Mouse (Mus musculus) spleen, adult 2 months (tissue): ENCODE measurements around the gene Stard8.

Experiments
- CTCF ChIP-seq: fragments of 200-500 bp; IDR thresholded peaks from 2 replicates; pipeline ENCODE4 v1.5.1; 2011; ENCODE audit warnings: mild to moderate bottlenecking, inconsistent platforms; ENCODE audit not compliant: insufficient read depth, insufficient read length, insufficient replicate concordance; ENCODE audit errors: extremely low read depth
- POLR2A ChIP-seq: fragments of 200-500 bp; IDR thresholded peaks from 2 replicates; pipeline ENCODE4 v1.6.1; 2011; ENCODE audit warnings: low read depth, low read length, inconsistent platforms

DNA sequence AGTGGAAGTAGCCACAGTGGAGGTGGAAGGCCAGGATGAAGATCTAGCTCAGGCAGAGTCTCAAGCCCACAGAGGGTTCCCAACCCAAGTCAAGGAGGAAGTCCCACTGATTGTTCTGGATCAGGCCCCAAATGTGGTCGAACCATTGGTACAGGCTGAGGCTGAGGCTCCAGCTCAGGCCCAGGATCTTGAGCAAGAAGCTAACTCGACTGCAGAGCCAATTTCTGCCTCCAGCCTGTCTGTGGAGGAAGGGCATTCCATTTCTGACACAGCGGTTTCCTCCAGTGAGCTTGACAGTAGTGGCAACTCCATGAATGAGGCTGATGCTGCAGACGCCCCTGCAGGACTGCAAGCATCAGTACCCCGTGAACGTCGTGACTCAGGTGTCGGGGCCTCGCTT, 63.5 kb downstream of the Stard8 start:
- TF ChIP-seq POLR2A (no peak), CTCF (no peak)
